Mouse (Mus musculus) hindbrain, postnatal 0 days (tissue): ENCODE measurements around the gene Atxn7. TPM values are rescaled to one million over a fixed set of nuclear protein-coding genes. Genes with fewer than 3 reads are reported as not detected.
"Not testable (repeated sequence)": the region's sequence is repeated elsewhere in the genome, so short reads cannot be mapped to it uniquely, and the experiment has no call there.

Experiments used
- ATAC-seq: fragments of 200-750 bp; cut with Nextera tagmentation; 2 replicates; pipeline ENCODE4 v1.8.0; 2017; ENCODE audit warnings: mild to moderate bottlenecking, moderate TSS enrichment, moderate library complexity
- DNase-seq: peaks from one replicate; pipeline ENCODE4 v3.0.0-alpha.2; 2015; ENCODE audit warnings: low spot score
- H3K27ac ChIP-seq: fragments of 300-500 bp; sonication (generic); 2 replicates; pipeline ENCODE4 v1.5.1; 2014; ENCODE audit warnings: mild to moderate bottlenecking
- H3K27me3 ChIP-seq: fragments of 300-500 bp; sonication (generic); 2 replicates; pipeline ENCODE4 v1.6.1; 2014; ENCODE audit warnings: low read length, mixed read lengths; ENCODE audit not compliant: insufficient read depth
- H3K36me3 ChIP-seq: fragments of 300-500 bp; sonication (generic); 2 replicates; pipeline ENCODE4 v1.6.1; 2014; ENCODE audit warnings: low read length, mixed read lengths; ENCODE audit not compliant: insufficient read depth
- H3K4me1 ChIP-seq: fragments of 300-500 bp; sonication (generic); 2 replicates; pipeline ENCODE4 v1.6.1; 2014; ENCODE audit warnings: antibody characterized with exemption, low read length, mixed read lengths; ENCODE audit not compliant: insufficient read depth
- H3K4me2 ChIP-seq: fragments of 300-500 bp; sonication (generic); 2 replicates; pipeline ENCODE4 v1.6.1; 2014; ENCODE audit warnings: low read depth, mild to moderate bottlenecking, low read length, moderate library complexity, mixed read lengths
- H3K4me3 ChIP-seq: fragments of 300-500 bp; sonication (generic); 2 replicates; pipeline ENCODE4 v1.5.1; 2014; ENCODE audit warnings: low read length
- H3K9ac ChIP-seq: fragments of 300-500 bp; sonication (generic); replicated peaks from 2 replicates; pipeline ENCODE4 v1.6.1; 2014; ENCODE audit warnings: mild to moderate bottlenecking, low read length, moderate library complexity, mixed read lengths
- H3K9me3 ChIP-seq: fragments of 300-500 bp; sonication (generic); 2 replicates; pipeline ENCODE4 v1.6.1; 2016; ENCODE audit warnings: low read length, mixed read lengths
- CTCF ChIP-seq: IDR thresholded peaks from 2 replicates; pipeline ENCODE4 v1.5.1; 2016; ENCODE audit warnings: antibody characterized with exemption, control low read depth, low read depth
- WGBS: fragments of 180-500 bp; shearing (Covaris S2); extraction: QIAGEN DNeasy Blood & Tissue Kit; methylation state at CpG from one replicate; pipeline ENCODE4 v1.1.7; 2014; 5-methylcytosine and 5-hydroxymethylcytosine counted together
- polyA plus RNA-seq: library from polyadenylated mRNA; unstranded; fragments of >200 nt; fragmentation: Nextera tagmentation; extraction: Ambion mirVana; gene quantifications from 2 replicates; pipeline ENCODE4 v1.2.1, GENCODE M21; 2015
- total RNA-seq: library from RNA; depleted of rRNA; stranded (reverse); fragments of >200 nt; gene quantifications from 2 replicates; pipeline ENCODE4 v1.2.3, GENCODE M21; 2014

The Atxn7 gene
- total and polyA plus RNA-seq, 2 experiments from 2014 or later, result 2.9 to 11.7 TPM

DNA sequence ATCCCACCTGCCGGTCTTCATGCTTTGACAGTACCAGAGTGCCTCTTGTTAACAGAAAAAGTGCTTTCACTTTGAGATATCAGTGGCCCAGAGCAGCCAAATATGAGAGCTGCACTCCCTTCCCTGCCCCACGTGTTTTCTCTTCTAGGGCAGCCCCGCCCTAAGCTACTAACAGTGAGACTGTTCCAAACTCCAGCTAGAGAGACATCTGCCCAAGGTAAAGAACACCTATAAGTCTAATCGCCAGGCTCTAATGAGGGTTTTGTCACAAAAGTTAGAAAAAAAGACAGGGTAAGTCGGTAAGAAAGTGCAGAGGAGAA, 27.2 kb upstream of the Atxn7 start:
- H3K36me3 ChIP-seq, result no peaks in the 10 kb centered on the region
- H3K4me2 ChIP-seq, result peak overlapping the region; percentile 60
- no peak for TF ChIP-seq CTCF
- no peaks in the 10 kb centered on the region; the same call in 1 of the 2 replicates for H3K4me1 ChIP-seq
- no peaks in the 10 kb centered on the region for H3K9me3 ChIP-seq
- H3K9ac ChIP-seq, result 0 out of 2 replicates have a peak overlapping the region, but pooled peaks have one; percentile 35
- DNase-seq, result no peak
- no peak overlapping the region for H3K4me3 ChIP-seq
- H3K27me3 ChIP-seq, result no peaks in the 10 kb centered on the region
- no peak overlapping the region for H3K27ac ChIP-seq
- ATAC-seq, result no peak
- 56% methylated on average over 5 of the region's 5 CpGs for WGBS

- Histone ChIP-seq H3K4me2 (no peak overlapping the region), H3K27ac (no peak overlapping the region), H3K4me3 (no peak overlapping the region), H3K27me3 (no peaks in the 10 kb centered on the region), H3K9me3 (no peaks in the 10 kb centered on the region), H3K9ac (no peak overlapping the region), H3K36me3 (peaks cover 18% of the 10 kb centered on the region; the same call in 1 of the 2 replicates), H3K4me1 (no peaks in the 10 kb centered on the region)
- TF ChIP-seq CTCF, result no peak
- 92% methylated on average over 4 of the region's 4 CpGs for WGBS
- ATAC-seq (no peak), DNase-seq (no peak)
Measured at GRCm38 (mm10) chr14:13944686-13945085, 16.6 kb upstream of the Atxn7 start.

GRCm38 (mm10) chr14:13948345-13948744, 12.9 kb upstream of the Atxn7 start:
- DNase-seq (no peak), ATAC-seq (peak; percentile 53; the same call in 1 of the 2 replicates)
- H3K9me3 ChIP-seq, result no peaks in the 10 kb centered on the region
- no peaks in the 10 kb centered on the region for H3K4me1 ChIP-seq
- H3K9ac ChIP-seq, result no peak overlapping the region
- no peak overlapping the region for H3K4me3 ChIP-seq
- no peak for TF ChIP-seq CTCF
- no peaks in the 10 kb centered on the region for H3K27me3 ChIP-seq
- peaks cover 35% of the 10 kb centered on the region for H3K36me3 ChIP-seq
- no peak overlapping the region for H3K27ac ChIP-seq
- WGBS, result 85% methylated on average over 7 of the region's 7 CpGs
- no peak overlapping the region for H3K4me2 ChIP-seq

GRCm38 (mm10) chr14:13950401-13950800, 10.8 kb upstream of the Atxn7 start:
- peak; percentile 71 for DNase-seq
- no peak overlapping the region for H3K9ac ChIP-seq
- H3K27me3 ChIP-seq, result no peaks in the 10 kb centered on the region

GRCm38 (mm10) chr14:13952151-13952550, 9.1 kb upstream of the Atxn7 start:
- ATAC-seq, result not testable (repeated sequence)
- 96% methylated on average over 3 of the region's 3 CpGs for WGBS

More at GRCm38 (mm10) chr14:13950401-13950800, 10.8 kb upstream of the Atxn7 start:
- Histone ChIP-seq H3K4me3 (no peak overlapping the region), H3K9me3 (no peaks in the 10 kb centered on the region), H3K36me3 (peaks cover 35% of the 10 kb centered on the region), H3K4me2 (no peak overlapping the region), H3K27ac (no peak overlapping the region), H3K4me1 (no peaks in the 10 kb centered on the region)
- peak; percentile 76 for TF ChIP-seq CTCF
- ATAC-seq, result peak; percentile 66; the same call in 1 of the 2 replicates

DNA sequence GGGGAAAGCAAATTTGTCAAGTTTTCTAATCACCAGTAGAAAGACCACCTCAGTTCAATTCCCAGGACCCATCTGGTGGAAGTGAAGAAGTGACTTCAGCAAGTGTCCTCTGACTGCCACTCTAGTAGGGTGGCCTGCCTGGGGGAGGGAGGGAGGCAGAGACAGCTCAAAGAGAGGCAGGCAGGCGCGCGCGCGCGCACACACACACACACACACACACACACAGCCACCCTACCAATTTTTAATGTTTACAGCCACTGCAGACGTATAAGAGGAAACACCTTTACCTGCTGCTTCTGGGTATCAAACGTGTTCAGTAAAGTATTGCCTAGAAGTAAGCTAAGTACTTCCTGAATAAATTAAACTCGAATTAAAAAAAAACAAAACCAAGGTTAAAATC, 1.2 kb upstream of the Atxn7 start:
- Histone ChIP-seq H3K27me3 (no peaks in the 10 kb centered on the region), H3K4me3 (peak overlapping the region; percentile 96), H3K27ac (peak overlapping the region; percentile 87), H3K4me2 (peak overlapping the region; percentile 68), H3K9ac (peak overlapping the region; percentile 99), H3K4me1 (peaks cover 13% of the 10 kb centered on the region; the same call in 1 of the 2 replicates), H3K36me3 (0 out of 2 replicates have a peak, but pooled peaks cover 3% of the 10 kb centered on the region), H3K9me3 (no peaks in the 10 kb centered on the region)
- DNase-seq (peak; percentile 49), ATAC-seq (peak; percentile 53)
- WGBS, result 2% methylated on average over 9 of the region's 9 CpGs
- no peak for TF ChIP-seq CTCF

More at GRCm38 (mm10) chr14:13952151-13952550, 9.1 kb upstream of the Atxn7 start:
- not testable (repeated sequence) for H3K9ac ChIP-seq, DNase-seq, H3K4me1 ChIP-seq, H3K4me3 ChIP-seq, H3K27ac ChIP-seq, H3K4me2 ChIP-seq, H3K27me3 ChIP-seq, H3K9me3 ChIP-seq
- peaks cover 38% of the 10 kb centered on the region for H3K36me3 ChIP-seq

- H3K27me3 ChIP-seq, result no peaks in the 10 kb centered on the region
- 0 out of 2 replicates have a peak, but pooled peaks cover 3% of the 10 kb centered on the region for H3K36me3 ChIP-seq
- peak overlapping the region; percentile 87 for H3K27ac ChIP-seq
- peak overlapping the region; percentile 99 for H3K9ac ChIP-seq
- peak overlapping the region; percentile 68 for H3K4me2 ChIP-seq
- no peaks in the 10 kb centered on the region for H3K9me3 ChIP-seq
- H3K4me3 ChIP-seq, result peak overlapping the region; percentile 96
- H3K4me1 ChIP-seq, result peaks cover 13% of the 10 kb centered on the region; the same call in 1 of the 2 replicates
- 3% methylated on average over 54 of the region's 75 CpGs for WGBS
- ATAC-seq, result peak; percentile 91
- no peak for TF ChIP-seq CTCF
- DNase-seq, result peak; percentile 81
Measured at GRCm38 (mm10) chr14:13960482-13961325, 536 bp upstream of the Atxn7 start.
